Mouse (Mus musculus): ENCODE data around the gene Heatr6. TPM values are rescaled to one million over a fixed set of nuclear protein-coding genes. Genes with fewer than 3 reads are reported as not detected.

The Heatr6 gene
- polyA plus RNA-seq, 1 experiment = 13.1 TPM

GRCm38 (mm10) chr11:83768976-83769375, 15.5 kb downstream of the Heatr6 start:
- Histone ChIP-seq H3K4me1 (ENCODE audit: control insufficient read depth, insufficient read depth, low read length) (no peaks in the 10 kb centered on the region), H3K4me3 (replicated peaks; ENCODE audit: control insufficient read depth, low read depth, low read length) (no peak overlapping the region), H3K27ac (ENCODE audit: control insufficient read depth, insufficient read depth, low read depth, low read length, poor library complexity) (no peak overlapping the region)
- WGBS = 87% methylated on average over 4 of the region's 4 CpGs
- TF ChIP-seq CTCF (IDR thresholded peaks at IDR 0.05; ENCODE audit: control insufficient read depth, insufficient read depth, low read length) (no peak), POLR2A (IDR thresholded peaks at IDR 0.05; ENCODE audit: borderline replicate concordance, control insufficient read depth, low read depth, low read length) (no peak)

DNA sequence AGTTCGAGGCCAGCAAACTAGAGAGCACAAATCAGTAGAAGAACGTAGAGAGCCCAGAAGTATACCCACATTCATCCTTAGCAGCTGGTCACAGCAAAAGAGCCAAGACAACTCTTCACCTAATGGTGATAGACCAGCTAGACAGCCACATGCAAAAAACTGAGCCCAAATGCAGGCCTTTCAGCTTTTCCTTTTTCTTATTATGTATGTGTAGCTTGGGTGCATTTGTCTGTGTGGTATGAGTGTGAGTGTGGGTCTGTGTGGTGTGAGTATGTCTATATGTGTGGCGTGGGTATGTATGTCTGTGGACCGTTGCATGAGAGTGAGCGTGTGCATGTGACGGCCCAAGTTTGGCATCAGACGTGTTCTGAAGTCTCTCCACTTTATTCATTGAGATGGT, 17.5 kb downstream of the Heatr6 start:
- TF ChIP-seq CTCF (IDR thresholded peaks at IDR 0.05; ENCODE audit: control insufficient read depth, insufficient read depth, low read length) (no peak), POLR2A (IDR thresholded peaks at IDR 0.05; ENCODE audit: borderline replicate concordance, control insufficient read depth, low read depth, low read length) (no peak)
- H3K4me1 ChIP-seq (ENCODE audit: control insufficient read depth, insufficient read depth, low read length) = no peaks in the 10 kb centered on the region
- 88% methylated on average over 7 of the region's 7 CpGs for WGBS

DNA sequence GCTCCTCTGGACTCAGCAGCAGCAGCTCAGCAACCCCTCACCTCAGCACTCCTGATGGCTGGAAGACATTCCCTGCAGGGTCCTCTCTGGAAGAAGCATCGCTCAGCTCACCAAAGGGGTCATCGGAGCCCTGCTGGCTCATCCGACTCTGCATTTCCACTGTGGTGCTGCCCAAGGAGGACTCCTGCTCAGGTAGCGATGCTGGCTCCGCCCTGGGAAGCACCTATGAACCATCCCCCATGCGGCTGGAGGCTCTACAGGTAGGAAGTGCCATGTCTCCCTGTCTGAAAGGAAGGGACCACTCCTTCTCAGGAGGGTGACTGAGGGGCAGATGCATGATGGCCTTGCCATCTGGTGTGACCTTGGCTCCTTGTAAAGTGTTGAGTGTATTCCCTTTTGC, 18.8 kb downstream of the Heatr6 start:
- Histone ChIP-seq H3K4me3 (replicated peaks; ENCODE audit: control insufficient read depth, low read depth, low read length) (no peak overlapping the region), H3K27ac (ENCODE audit: control insufficient read depth, insufficient read depth, low read depth, low read length, poor library complexity) (no peak overlapping the region), H3K4me1 (ENCODE audit: control insufficient read depth, insufficient read depth, low read length) (no peaks in the 10 kb centered on the region; the same call in 1 of the 2 replicates)
- TF ChIP-seq CTCF (IDR thresholded peaks at IDR 0.05; ENCODE audit: control insufficient read depth, insufficient read depth, low read length) (no peak), POLR2A (IDR thresholded peaks at IDR 0.05; ENCODE audit: borderline replicate concordance, control insufficient read depth, low read depth, low read length) (no peak)
- WGBS = 89% methylated on average over 6 of the region's 6 CpGs

More for the DNA sequence above, 17.5 kb downstream of the Heatr6 start:
- Histone ChIP-seq H3K4me3 (replicated peaks; ENCODE audit: control insufficient read depth, low read depth, low read length) (no peak overlapping the region), H3K27ac (ENCODE audit: control insufficient read depth, insufficient read depth, low read depth, low read length, poor library complexity) (no peak overlapping the region)

DNA sequence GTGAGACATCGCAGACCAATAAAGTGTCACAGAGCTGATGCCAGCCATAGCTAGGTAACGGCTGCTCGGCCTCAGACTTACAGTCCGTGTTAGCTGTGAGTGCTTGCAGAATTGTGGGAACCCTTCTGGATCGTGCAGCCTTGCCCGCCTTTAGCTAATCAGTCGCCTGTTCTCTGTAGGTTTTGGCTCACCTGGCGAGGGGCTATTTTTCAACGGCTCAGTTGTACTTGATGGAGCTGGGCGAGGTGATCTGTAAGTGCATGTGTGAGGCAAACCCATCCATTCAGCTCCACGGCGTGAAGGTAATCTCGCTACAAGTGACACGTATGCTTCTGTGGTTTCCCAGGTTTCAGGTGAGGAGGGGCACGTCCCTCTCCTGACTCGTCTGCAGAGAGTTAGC, 20.2 kb downstream of the Heatr6 start:
- H3K4me1 ChIP-seq (ENCODE audit: control insufficient read depth, insufficient read depth, low read length) = no peaks in the 10 kb centered on the region; the same call in 1 of the 2 replicates
- no peak overlapping the region for H3K4me3 ChIP-seq (replicated peaks; ENCODE audit: control insufficient read depth, low read depth, low read length)
- no peak for TF ChIP-seq CTCF (IDR thresholded peaks at IDR 0.05; ENCODE audit: control insufficient read depth, insufficient read depth, low read length)
- TF ChIP-seq POLR2A (IDR thresholded peaks at IDR 0.05; ENCODE audit: borderline replicate concordance, control insufficient read depth, low read depth, low read length) = no peak
- WGBS = 88% methylated on average over 16 of the region's 16 CpGs
- no peak overlapping the region for H3K27ac ChIP-seq (ENCODE audit: control insufficient read depth, insufficient read depth, low read depth, low read length, poor library complexity)

GRCm38 (mm10) chr11:83774324-83774723, 20.8 kb downstream of the Heatr6 start:
- Histone ChIP-seq H3K4me3 (replicated peaks; ENCODE audit: control insufficient read depth, low read depth, low read length) (no peak overlapping the region), H3K4me1 (ENCODE audit: control insufficient read depth, insufficient read depth, low read length) (no peaks in the 10 kb centered on the region; the same call in 1 of the 2 replicates), H3K27ac (ENCODE audit: control insufficient read depth, insufficient read depth, low read depth, low read length, poor library complexity) (no peak overlapping the region)
- TF ChIP-seq CTCF (IDR thresholded peaks at IDR 0.05; ENCODE audit: control insufficient read depth, insufficient read depth, low read length) (no peak), POLR2A (IDR thresholded peaks at IDR 0.05; ENCODE audit: borderline replicate concordance, control insufficient read depth, low read depth, low read length) (no peak)
- WGBS = 86% methylated on average over 11 of the region's 11 CpGs

- TF ChIP-seq POLR2A (IDR thresholded peaks at IDR 0.05; ENCODE audit: borderline replicate concordance, control insufficient read depth, low read depth, low read length) = no peak
- TF ChIP-seq CTCF (IDR thresholded peaks at IDR 0.05; ENCODE audit: control insufficient read depth, insufficient read depth, low read length) = no peak
- no peak overlapping the region for H3K4me3 ChIP-seq (replicated peaks; ENCODE audit: control insufficient read depth, low read depth, low read length)
- no peaks in the 10 kb centered on the region; the same call in 1 of the 2 replicates for H3K4me1 ChIP-seq (ENCODE audit: control insufficient read depth, insufficient read depth, low read length)
- H3K27ac ChIP-seq (ENCODE audit: control insufficient read depth, insufficient read depth, low read depth, low read length, poor library complexity) = no peak overlapping the region
- WGBS = 46% methylated on average over 8 of the region's 8 CpGs
Observed at GRCm38 (mm10) chr11:83776798-83777197, 23.3 kb downstream of the Heatr6 start.

GRCm38 (mm10) chr11:83783931-83784600, 30.6 kb downstream of the Heatr6 start:
- no peak overlapping the region for H3K27ac ChIP-seq (ENCODE audit: control insufficient read depth, insufficient read depth, low read depth, low read length, poor library complexity)
- no peak overlapping the region for H3K4me3 ChIP-seq (replicated peaks; ENCODE audit: control insufficient read depth, low read depth, low read length)
- H3K4me1 ChIP-seq (ENCODE audit: control insufficient read depth, insufficient read depth, low read length) = peaks cover 2% of the 10 kb centered on the region; the same call in 1 of the 2 replicates
- TF ChIP-seq CTCF (IDR thresholded peaks at IDR 0.05; ENCODE audit: control insufficient read depth, insufficient read depth, low read length) (no peak), POLR2A (IDR thresholded peaks at IDR 0.05; ENCODE audit: borderline replicate concordance, control insufficient read depth, low read depth, low read length) (no peak)
- 86% methylated on average over 14 of the region's 14 CpGs for WGBS

DNA sequence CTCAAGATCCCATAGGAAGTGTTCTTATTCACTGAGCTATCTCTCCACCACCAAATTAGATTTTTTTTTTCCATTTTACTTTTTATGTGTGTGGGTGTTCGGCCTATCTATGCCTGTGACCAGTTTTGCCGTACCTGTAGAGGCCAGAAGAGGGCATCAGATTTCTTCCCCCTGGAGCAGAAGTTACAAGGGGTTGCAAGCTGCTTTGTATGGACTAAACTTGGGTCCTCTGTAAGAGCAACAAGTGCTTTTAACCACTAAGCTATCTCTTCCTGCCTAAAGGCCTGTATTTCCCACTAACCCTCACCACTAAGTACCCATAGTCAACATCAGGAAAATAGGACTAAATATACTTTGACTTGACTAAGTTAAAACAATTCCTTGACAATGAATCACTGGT, 31.2 kb downstream of the Heatr6 start:
- WGBS = 69% methylated on average over 2 of the region's 2 CpGs
- H3K4me3 ChIP-seq (replicated peaks; ENCODE audit: control insufficient read depth, low read depth, low read length) = no peak overlapping the region
- peaks cover 2% of the 10 kb centered on the region; the same call in 1 of the 2 replicates for H3K4me1 ChIP-seq (ENCODE audit: control insufficient read depth, insufficient read depth, low read length)
- TF ChIP-seq CTCF (IDR thresholded peaks at IDR 0.05; ENCODE audit: control insufficient read depth, insufficient read depth, low read length) = no peak
- TF ChIP-seq POLR2A (IDR thresholded peaks at IDR 0.05; ENCODE audit: borderline replicate concordance, control insufficient read depth, low read depth, low read length) = no peak
- H3K27ac ChIP-seq (ENCODE audit: control insufficient read depth, insufficient read depth, low read depth, low read length, poor library complexity) = no peak overlapping the region

All from bone marrow, adult 2 months (tissue).